Mouse (Mus musculus) neural tube, embryonic 15.5 days (tissue): ENCODE data around the gene Aff1. TPM values are rescaled to one million over a fixed set of nuclear protein-coding genes. Genes with fewer than 3 reads are reported as not detected.

Experiments
- polyA plus RNA-seq: library from polyadenylated mRNA; unstranded; fragments of >200 nt; fragmentation: Nextera tagmentation; extraction: Ambion mirVana; gene quantifications from 2 replicates; pipeline ENCODE4 v1.2.1, GENCODE M21; 2015

The Aff1 gene
- polyA plus RNA-seq, 1 experiment from 2014 or later, result 1.7 TPM

Other genes with a start within 250 kb of the Aff1 start
- 0.36 and 0.38 TPM in 2 replicates for gene Slc10a6, start 63.0 kb upstream of the Aff1 start, polyA plus RNA-seq
- 0.17 TPM in 1 of 2 replicates, not detected in the other for gene 1700016H13Rik, start 36.4 kb upstream of the Aff1 start, polyA plus RNA-seq
- 34.9 and 38.1 TPM in 2 replicates for gene Klhl8, start 218.9 kb downstream of the Aff1 start, polyA plus RNA-seq